Mouse (Mus musculus) cerebellum, adult 18-20 months (tissue): ENCODE measurements at regions not wholly inside any gene's neighbourhood (a gene's known extent, or its start where the extent isn't known, plus 50 kb on each side); places are given as distances from the start of the nearest gene placed in this dataset.
"Not testable (repeated sequence)": the region's sequence is repeated elsewhere in the genome, so short reads cannot be mapped to it uniquely, and the experiment has no call there.

Source experiments
- DNase-seq, 2 experiments: peaks; one replicate each; pipeline ENCODE4 v3.0.0; 2021

- not testable (repeated sequence) for DNase-seq
Observed at GRCm38 (mm10) chr12:20802027-20802426, 188.2 kb upstream of the Asap2 start.

- DNase-seq = not testable (repeated sequence)
Observed at GRCm38 (mm10) chr12:20805466-20805865, 184.8 kb upstream of the Asap2 start.

GRCm38 (mm10) chr12:20806681-20807080 lies 183.6 kb upstream of the Asap2 start:
- no peak for DNase-seq

- not testable (repeated sequence) for DNase-seq
Observed at GRCm38 (mm10) chr12:20813836-20814235, 176.4 kb upstream of the Asap2 start.

- DNase-seq = not testable (repeated sequence)
Observed at GRCm38 (mm10) chr12:20815121-20815520, 175.1 kb upstream of the Asap2 start.

- DNase-seq = no peak
Observed at GRCm38 (mm10) chr12:20815599-20815998, 174.7 kb upstream of the Asap2 start.

- DNase-seq = not testable (repeated sequence)
Observed at GRCm38 (mm10) chr12:20843661-20844320, 146.5 kb upstream of the Asap2 start.

- peak; percentile 15 to 22 for DNase-seq
Observed at GRCm38 (mm10) chr12:20844873-20845272, 145.4 kb upstream of the Asap2 start.

GRCm38 (mm10) chr12:20845297-20845696 lies 145.0 kb upstream of the Asap2 start:
- no peak for DNase-seq

GRCm38 (mm10) chr12:20884104-20884503 lies 106.2 kb upstream of the Asap2 start:
- DNase-seq = not testable (repeated sequence)

- peak; percentile 47 to 58 for DNase-seq
Observed at GRCm38 (mm10) chr12:20920653-20921397, 69.4 kb upstream of the Asap2 start.

- not testable (repeated sequence) for DNase-seq
Observed at GRCm38 (mm10) chr12:20921398-20922023, 68.7 kb upstream of the Asap2 start.

GRCm38 (mm10) chr12:20928966-20929365 lies 61.3 kb upstream of the Asap2 start:
- peak; percentile 22 to 53 for DNase-seq
